Mouse (Mus musculus): ENCODE results near the gene Gm8369.
"Not testable (repeated sequence)": the region's sequence is repeated elsewhere in the genome, so short reads cannot be mapped to it uniquely, and the experiment has no call there.

DNA sequence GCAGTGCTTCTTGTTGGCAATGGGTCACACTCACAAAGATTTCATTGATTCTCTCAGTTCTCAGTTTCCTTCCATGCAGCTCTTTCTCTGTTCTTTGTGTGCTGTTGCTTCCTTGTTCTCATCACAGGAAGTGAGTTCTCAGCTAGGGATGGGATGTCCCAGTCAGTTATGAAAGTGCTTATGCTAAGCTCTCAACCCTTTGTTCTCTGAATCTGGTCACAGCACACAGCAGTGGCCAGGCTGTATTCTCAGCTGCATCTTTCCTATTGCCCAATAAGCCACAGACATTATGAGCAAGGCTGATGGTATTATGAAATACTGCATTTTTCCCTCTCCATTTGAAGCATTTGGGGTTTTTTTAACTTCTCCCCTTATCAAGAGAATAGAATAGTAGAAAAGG is 73.8 kb downstream of the Gm8369 start:
- TF ChIP-seq POLR2A (IDR thresholded peaks at IDR 0.05; ENCODE audit: control insufficient read depth, extremely low read depth, insufficient read depth, low read length, poor library complexity); CTCF (IDR thresholded peaks at IDR 0.05; ENCODE audit: borderline replicate concordance, control insufficient read depth, extremely low read depth, insufficient read depth, low read length, poor library complexity): not testable (repeated sequence)
